In genomic region chr3:106482281-106483081, GRCm38 (mm10) we compare ENCODE assay signal across 8 mouse cellular contexts. TPM values are rescaled to one million over a fixed set of nuclear protein-coding genes. Genes with fewer than 3 reads are reported as not detected.
A peak's percentile ranks its signal among the peaks of the same experiment; 100 is the strongest.
DNase-seq lines count a peak whose midpoint lies in the region; ATAC-seq and TF ChIP-seq lines count a peak whose summit lies in the region.

TSS of gene Dennd2d (plus strand) at chr3:106482405.

- peak; percentile 67 for TF ChIP-seq POLR2A in thymus, adult 2 months (IDR thresholded peaks at IDR 0.05; ENCODE audit: control insufficient read depth, extremely low read depth, insufficient read depth, low read length, poor library complexity)

- H3K27ac ChIP-seq in embryonic facial prominence, embryonic 11.5 days (replicated peaks; ENCODE audit: low read depth, low read length): no peak within 1 kb of the TSS
- H3K27ac ChIP-seq in hindbrain, embryonic 13.5 days: no peak within 1 kb of the TSS
- no peak within 1 kb of the TSS for H3K27ac ChIP-seq in midbrain, postnatal 0 days (ENCODE audit: low read depth, low read length)
- peak within 1 kb of the TSS; percentile 91 for H3K27ac ChIP-seq in thymus, adult 2 months (ENCODE audit: control insufficient read depth, insufficient read depth, low read length)

- no peaks in the 10 kb centered on the region for H3K36me3 ChIP-seq in embryonic facial prominence, embryonic 11.5 days (replicated peaks; ENCODE audit: control insufficient read depth, insufficient read depth, low read depth, low read length)
- H3K36me3 ChIP-seq in hindbrain, embryonic 13.5 days: no peaks in the 10 kb centered on the region
- no peaks in the 10 kb centered on the region for H3K36me3 ChIP-seq in midbrain, postnatal 0 days (ENCODE audit: insufficient read depth, low read length)
- no peaks in the 10 kb centered on the region for H3K36me3 ChIP-seq in thymus, adult 2 months (ENCODE audit: control insufficient read depth, insufficient read depth, low read length)

- peak; percentile 67; the same call in 1 of the 2 replicates for ATAC-seq in embryonic facial prominence, embryonic 11.5 days (replicated peaks; ENCODE audit: insufficient number of reproducible peaks, low FRiP score, low TSS enrichment, low read depth)
- ATAC-seq in hindbrain, embryonic 13.5 days (ENCODE audit: low FRiP score): peak; percentile 75
- peak; percentile 43 for ATAC-seq in midbrain, postnatal 0 days (ENCODE audit: low FRiP score)

- peak within 1 kb of the TSS; percentile 96 for H3K4me2 ChIP-seq in embryonic facial prominence, embryonic 11.5 days (ENCODE audit: low read depth, low read length)
- peak within 1 kb of the TSS; percentile 95 for H3K4me2 ChIP-seq in hindbrain, embryonic 13.5 days
- H3K4me2 ChIP-seq in midbrain, postnatal 0 days (ENCODE audit: low read depth, low read length, poor library complexity, severe bottlenecking): peak within 1 kb of the TSS; percentile 99

- peak within 1 kb of the TSS; percentile 48 for H3K4me3 ChIP-seq in embryonic facial prominence, embryonic 11.5 days (ENCODE audit: low read depth, low read length)
- peak within 1 kb of the TSS; percentile 54 for H3K4me3 ChIP-seq in hindbrain, embryonic 13.5 days
- H3K4me3 ChIP-seq in midbrain, postnatal 0 days (ENCODE audit: low read depth, low read length): peak within 1 kb of the TSS; percentile 64
- H3K4me3 ChIP-seq in thymus, adult 2 months (ENCODE audit: control insufficient read depth, insufficient read depth, low read length): peak within 1 kb of the TSS; percentile 90

- no peaks in the 10 kb centered on the region for H3K9me3 ChIP-seq in embryonic facial prominence, embryonic 11.5 days (replicated peaks; ENCODE audit: control insufficient read depth, low read length)
- H3K9me3 ChIP-seq in hindbrain, embryonic 13.5 days: no peaks in the 10 kb centered on the region
- H3K9me3 ChIP-seq in midbrain, postnatal 0 days (ENCODE audit: low read length): no peaks in the 10 kb centered on the region

- DNase-seq in spleen, adult 18-20 months: peak; percentile 78 to 83
- no peak for DNase-seq in spleen, adult 12 weeks (ENCODE audit: low spot score)
- peak; percentile 7 for DNase-seq in embryonic facial prominence, embryonic 11.5 days (ENCODE audit: low spot score)
- DNase-seq in liver: peak; percentile 51
- DNase-seq in midbrain, postnatal 0 days (ENCODE audit: low spot score): no peak
- peak; percentile 89 for DNase-seq in thymus, adult 2 months
- DNase-seq in left cerebral cortex, adult 8-10 months (ENCODE audit: low spot score in 2 of 2): no peak

- no peaks in the 10 kb centered on the region; the same call in 1 of the 2 replicates for H3K4me1 ChIP-seq in embryonic facial prominence, embryonic 11.5 days (ENCODE audit: control insufficient read depth, insufficient read depth, low read length)
- peaks cover 11% of the 10 kb centered on the region for H3K4me1 ChIP-seq in hindbrain, embryonic 13.5 days (replicated peaks)
- peaks cover 4% of the 10 kb centered on the region; the same call in 1 of the 2 replicates for H3K4me1 ChIP-seq in midbrain, postnatal 0 days (ENCODE audit: insufficient read depth, low read length)
- peaks cover 38% of the 10 kb centered on the region for H3K4me1 ChIP-seq in thymus, adult 2 months (replicated peaks; ENCODE audit: control insufficient read depth, insufficient read depth, low read length)

- 2% methylated on average over 44 of the region's 44 CpGs for WGBS in embryonic facial prominence, embryonic 11.5 days
- WGBS in hindbrain, embryonic 13.5 days: 3% methylated on average over 44 of the region's 44 CpGs
- 2% methylated on average over 44 of the region's 44 CpGs for WGBS in midbrain, postnatal 0 days
- under 1% methylated on average over 44 of the region's 44 CpGs for WGBS in thymus, adult 2 months

- H3K27me3 ChIP-seq in embryonic facial prominence, embryonic 11.5 days (ENCODE audit: control insufficient read depth, insufficient read depth, low read length): peaks cover 2% of the 10 kb centered on the region; the same call in 1 of the 2 replicates
- H3K27me3 ChIP-seq in hindbrain, embryonic 13.5 days: peaks cover 19% of the 10 kb centered on the region; the same call in 1 of the 2 replicates
- no peaks in the 10 kb centered on the region for H3K27me3 ChIP-seq in midbrain, postnatal 0 days (ENCODE audit: insufficient read depth, low read length)
- no peaks in the 10 kb centered on the region for H3K27me3 ChIP-seq in thymus, adult 2 months (ENCODE audit: control insufficient read depth, insufficient read depth, low read length)

- H3K9ac ChIP-seq in embryonic facial prominence, embryonic 11.5 days (replicated peaks; ENCODE audit: low read length): peak within 1 kb of the TSS; percentile 61
- H3K9ac ChIP-seq in hindbrain, embryonic 13.5 days: peak within 1 kb of the TSS; percentile 75
- H3K9ac ChIP-seq in midbrain, postnatal 0 days (replicated peaks; ENCODE audit: low read length, poor library complexity, severe bottlenecking): peak within 1 kb of the TSS; percentile 46

- no peak for TF ChIP-seq CTCF in midbrain, postnatal 0 days (IDR thresholded peaks at IDR 0.05)
- TF ChIP-seq CTCF in thymus, adult 2 months (IDR thresholded peaks at IDR 0.05; ENCODE audit: borderline replicate concordance, control insufficient read depth, extremely low read depth, insufficient read depth, low read length, poor library complexity): no peak

RNA-seq across cellular contexts. Expression of gene Dennd2d, which starts in this region (rescaled TPM):
- polyA plus RNA-seq in embryonic facial prominence, embryonic 11.5 days (2014; fragmentation: Nextera tagmentation; extraction: Ambion mirVana): 0.80 and 1.2 TPM in 2 replicates
- 0.17 and 0.57 TPM in 2 replicates for polyA plus RNA-seq in hindbrain, embryonic 13.5 days (2015; fragmentation: Nextera tagmentation; extraction: Ambion mirVana)
- total RNA-seq in midbrain, postnatal 0 days (2014; rRNA removed): 1.2 and 1.4 TPM in 2 replicates
- 0.91 and 0.93 TPM in 2 replicates for polyA plus RNA-seq in midbrain, postnatal 0 days (2015; fragmentation: Nextera tagmentation; extraction: Ambion mirVana)
- polyA plus RNA-seq in thymus, adult 2 months (2012; rRNA removed): 39.5 and 47.6 TPM in 2 replicates
- total RNA-seq in left cerebral cortex, adult 8-10 months (2022): under 1 TPM; 0.26 to 0.53 (median 0.35) TPM

Comparison
In these comparisons a context has a peak if more than half of its experiments do, and no peak if none do; other contexts are left out.
1. RNA of gene Dennd2d (polyA plus RNA-seq): 39.5 to 47.6 TPM in thymus, adult 2 months; 0.91 to 0.93 TPM in midbrain, postnatal 0 days, 0.80 to 1.2 TPM in embryonic facial prominence, embryonic 11.5 days and 0.17 to 0.57 TPM in hindbrain, embryonic 13.5 days; every median in the first group is over 10 times any median in the second.
2. DNase-seq: peak in spleen, adult 18-20 months (2 of 2), embryonic facial prominence, embryonic 11.5 days (single experiment), liver (single experiment) and thymus, adult 2 months (single experiment); none in spleen, adult 12 weeks (single experiment), midbrain, postnatal 0 days (single experiment) and left cerebral cortex, adult 8-10 months (0 of 2).
3. Peak in ATAC-seq, H3K4me3 ChIP-seq, H3K9ac ChIP-seq and H3K4me2 ChIP-seq in hindbrain, embryonic 13.5 days; RNA of the gene not detected or under 1 TPM.
4. Peak in every context shown above with its lines, with median percentiles within 50 percentile points of each other: ATAC-seq, H3K4me2 ChIP-seq, H3K4me3 ChIP-seq and H3K9ac ChIP-seq.